Mouse (Mus musculus) small intestine, adult 2 months (tissue): ENCODE results near the gene 1700066M21Rik.

Source experiments
- CTCF ChIP-seq: fragments of 200-500 bp; IDR thresholded peaks from 2 replicates; pipeline ENCODE4 v1.5.1; 2012; ENCODE audit warnings: low read depth, mild to moderate bottlenecking, control low read depth, inconsistent platforms, low read length, moderate library complexity, mixed read lengths; ENCODE audit not compliant: insufficient replicate concordance, insufficient read length; ENCODE audit errors: extremely low read depth
- POLR2A ChIP-seq: fragments of 200-500 bp; IDR thresholded peaks from 2 replicates; pipeline ENCODE4 v1.6.1; 2012; ENCODE audit warnings: low read depth, mild to moderate bottlenecking, control low read depth, inconsistent platforms, low read length, moderate library complexity

DNA sequence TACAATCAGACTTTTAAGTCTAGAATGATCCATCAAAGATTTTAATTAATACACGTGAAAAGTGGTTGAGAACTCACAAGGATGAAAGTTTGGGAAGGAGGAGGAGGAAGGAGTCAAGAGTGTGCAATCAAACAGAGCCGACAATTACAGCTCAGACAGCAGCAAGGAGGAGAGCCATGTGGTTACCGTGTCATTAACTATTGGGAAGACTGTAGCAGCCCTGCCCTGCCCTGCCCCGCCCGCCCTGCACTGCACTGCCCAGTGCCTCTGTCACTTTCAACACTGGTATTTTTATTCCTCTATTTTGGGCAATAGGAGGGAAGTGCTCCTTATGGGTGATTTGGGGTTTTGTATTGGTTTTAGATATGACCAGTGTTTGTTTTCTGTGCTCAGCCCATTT, 42.2 kb upstream of the 1700066M21Rik start:
- TF ChIP-seq CTCF, result no peak
- TF ChIP-seq POLR2A, result no peak
